Mouse (Mus musculus): ENCODE measurements at regions not wholly inside any gene's neighbourhood (a gene's known extent, or its start where the extent isn't known, plus 50 kb on each side); places are given as distances from the start of the nearest gene placed in this dataset.

DNA sequence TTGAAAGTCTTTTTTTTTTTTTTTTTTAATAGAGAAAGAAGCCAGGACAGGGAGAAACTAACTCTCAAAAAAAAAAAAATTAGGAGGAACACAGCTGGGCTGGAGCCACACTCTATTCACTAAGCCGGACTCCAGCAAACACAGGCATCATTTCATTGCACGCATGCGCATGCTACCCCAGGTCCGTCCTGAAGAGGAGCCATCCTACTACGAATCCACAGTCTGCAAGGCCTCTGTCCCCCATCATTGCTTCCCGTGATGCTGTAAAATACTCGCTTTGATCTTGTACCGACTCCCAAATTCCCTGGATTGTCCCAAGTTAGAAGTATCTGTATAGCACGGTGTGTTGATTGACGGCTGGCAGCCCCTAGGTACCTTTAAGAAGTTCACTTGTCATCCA lies 351.7 kb downstream of the Zfp536 start:
- no peak for DNase-seq (ENCODE audit: low spot score)
- intact Hi-C loops (cut with DNase I) = no loop called here

Data from heart, postnatal 25 days (tissue).